Mouse (Mus musculus): ENCODE measurements at regions not wholly inside any gene's neighbourhood (a gene's known extent, or its start where the extent isn't known, plus 50 kb on each side); places are given as distances from the start of the nearest gene placed in this dataset.

- in situ Hi-C loops (cut with MboI, MseI), result no loop called here
These were observed 204.7 kb upstream of the Slc39a10 start for GRCm38 (mm10) chr1:47097084-47097996.

- in situ Hi-C loops (cut with MboI, MseI), result no loop called here
These were observed 201.8 kb upstream of the Slc39a10 start for GRCm38 (mm10) chr1:47094498-47094897.

- in situ Hi-C loops (cut with MboI, MseI), result no loop called here
These were observed 200.8 kb upstream of the Slc39a10 start for GRCm38 (mm10) chr1:47093289-47093947.

GRCm38 (mm10) chr1:47076423-47076822, 183.8 kb upstream of the Slc39a10 start:
- in situ Hi-C loops (cut with MboI, MseI), result no loop called here

- in situ Hi-C loops (cut with MboI, MseI), result no loop called here
These were observed 165.5 kb upstream of the Slc39a10 start for GRCm38 (mm10) chr1:47058149-47058548.

GRCm38 (mm10) chr1:47057344-47057743, 164.7 kb upstream of the Slc39a10 start:
- in situ Hi-C loops (cut with MboI, MseI), result no loop called here

- in situ Hi-C loops (cut with MboI, MseI), result no loop called here
These were observed 158.5 kb upstream of the Slc39a10 start for GRCm38 (mm10) chr1:47051109-47051508.

- in situ Hi-C loops (cut with MboI, MseI), result no loop called here
These were observed 157.8 kb upstream of the Slc39a10 start for GRCm38 (mm10) chr1:47050492-47050891.

GRCm38 (mm10) chr1:47037576-47037975, 144.9 kb upstream of the Slc39a10 start:
- in situ Hi-C loops (cut with MboI, MseI), result no loop called here

- in situ Hi-C loops (cut with MboI, MseI), result no loop called here
These were observed 126.7 kb upstream of the Slc39a10 start for GRCm38 (mm10) chr1:47019356-47019755.

GRCm38 (mm10) chr1:47014526-47014925, 121.9 kb upstream of the Slc39a10 start:
- in situ Hi-C loops (cut with MboI, MseI), result no loop called here

GRCm38 (mm10) chr1:47003746-47004145, 111.1 kb upstream of the Slc39a10 start:
- in situ Hi-C loops (cut with MboI, MseI), result no loop called here

- in situ Hi-C loops (cut with MboI, MseI), result no loop called here
These were observed 106.7 kb upstream of the Slc39a10 start for GRCm38 (mm10) chr1:46999337-46999736.

GRCm38 (mm10) chr1:46985978-46986377, 93.3 kb upstream of the Slc39a10 start:
- in situ Hi-C loops (cut with MboI, MseI), result no loop called here

GRCm38 (mm10) chr1:46983093-46983492, 90.4 kb upstream of the Slc39a10 start:
- in situ Hi-C loops (cut with MboI, MseI), result no loop called here

GRCm38 (mm10) chr1:46970470-46970869, 77.8 kb upstream of the Slc39a10 start:
- in situ Hi-C loops (cut with MboI, MseI), result loop anchor here (5.0 kb wide), 1 partner anchor 58 kb away; no protein-coding TSS in a partner anchor

- in situ Hi-C loops (cut with MboI, MseI), result no loop called here
These were observed 75.7 kb upstream of the Slc39a10 start for GRCm38 (mm10) chr1:46968361-46968760.

GRCm38 (mm10) chr1:46966917-46967266, 74.2 kb upstream of the Slc39a10 start:
- in situ Hi-C loops (cut with MboI, MseI), result no loop called here

GRCm38 (mm10) chr1:46965996-46966916, 73.6 kb upstream of the Slc39a10 start:
- in situ Hi-C loops (cut with MboI, MseI), result no loop called here

GRCm38 (mm10) chr1:46963973-46964727, 71.5 kb upstream of the Slc39a10 start:
- in situ Hi-C loops (cut with MboI, MseI), result no loop called here

Data from regulatory T cell (primary cell).